Mouse (Mus musculus) lung, embryonic 15.5 days (tissue): ENCODE measurements around the gene Runx2. TPM values are rescaled to one million over a fixed set of nuclear protein-coding genes. Genes with fewer than 3 reads are reported as not detected.

ENCODE experiments used
- ATAC-seq: fragments of 200-750 bp; cut with Nextera tagmentation; 2 replicates; pipeline ENCODE4 v1.8.0; 2017; ENCODE audit warnings: moderate number of reproducible peaks, borderline replicate concordance; ENCODE audit not compliant: low FRiP score, low TSS enrichment; ENCODE audit errors: extremely low read depth
- H3K27ac ChIP-seq: fragments of 300-500 bp; sonication (generic); 2 replicates; pipeline ENCODE4 v1.5.1; 2015; ENCODE audit warnings: moderate library complexity, mild to moderate bottlenecking, inconsistent platforms
- H3K27me3 ChIP-seq: fragments of 300-500 bp; sonication (generic); 2 replicates; pipeline ENCODE4 v1.6.1; 2015; ENCODE audit warnings: inconsistent platforms
- H3K36me3 ChIP-seq: fragments of 300-500 bp; sonication (generic); 2 replicates; pipeline ENCODE4 v1.6.1; 2015; ENCODE audit warnings: inconsistent platforms
- H3K4me1 ChIP-seq: fragments of 300-500 bp; sonication (generic); 2 replicates; pipeline ENCODE4 v1.6.1; 2015; ENCODE audit warnings: inconsistent platforms
- H3K4me2 ChIP-seq: fragments of 300-500 bp; sonication (generic); 2 replicates; pipeline ENCODE4 v1.6.1; 2015; ENCODE audit warnings: inconsistent platforms, mild to moderate bottlenecking, moderate library complexity
- H3K4me3 ChIP-seq: fragments of 300-500 bp; sonication (generic); 2 replicates; pipeline ENCODE4 v1.5.1; 2015; ENCODE audit warnings: mild to moderate bottlenecking, inconsistent platforms
- H3K9ac ChIP-seq: fragments of 300-500 bp; sonication (generic); 2 replicates; pipeline ENCODE4 v1.6.1; 2015; ENCODE audit warnings: inconsistent platforms
- H3K9me3 ChIP-seq: fragments of 300-500 bp; sonication (generic); 2 replicates; pipeline ENCODE4 v1.6.1; 2016; ENCODE audit warnings: inconsistent platforms
- WGBS: fragments of 180-500 bp; shearing (Covaris S2); methylation state at CpG from one replicate; pipeline ENCODE4 v1.1.7; 2015; 5-methylcytosine and 5-hydroxymethylcytosine counted together
- polyA plus RNA-seq: library from polyadenylated mRNA; unstranded; fragments of >200 nt; fragmentation: Nextera tagmentation; extraction: Ambion mirVana; gene quantifications from 2 replicates; pipeline ENCODE4 v1.2.1, GENCODE M21; 2015

Runx2 gene
- polyA plus RNA-seq, 1 experiment from 2014 or later, result 0.80 TPM

GRCm38 (mm10) chr17:44540699-44541098 is 273.9 kb downstream of the Runx2 start:
- Histone ChIP-seq H3K4me2 (no peak overlapping the region), H3K4me3 (no peak overlapping the region), H3K27ac (no peak overlapping the region), H3K4me1 (no peaks in the 10 kb centered on the region), H3K9me3 (no peaks in the 10 kb centered on the region), H3K36me3 (no peaks in the 10 kb centered on the region), H3K27me3 (peaks cover 42% of the 10 kb centered on the region), H3K9ac (no peak overlapping the region)
- 43% methylated on average over 5 of the region's 5 CpGs for WGBS
- ATAC-seq, result no peak

- Histone ChIP-seq H3K4me1 (no peaks in the 10 kb centered on the region), H3K36me3 (no peaks in the 10 kb centered on the region), H3K27me3 (peaks cover 33% of the 10 kb centered on the region), H3K9me3 (no peaks in the 10 kb centered on the region), H3K27ac (no peak overlapping the region), H3K4me2 (no peak overlapping the region), H3K9ac (no peak overlapping the region), H3K4me3 (no peak overlapping the region)
- WGBS, result 39% methylated on average over 11 of the region's 11 CpGs
- ATAC-seq, result no peak
These were observed 275.7 kb downstream of the Runx2 start for GRCm38 (mm10) chr17:44538921-44539320.

- Histone ChIP-seq H3K27me3 (no peaks in the 10 kb centered on the region), H3K4me3 (no peak overlapping the region), H3K9me3 (no peaks in the 10 kb centered on the region), H3K4me1 (0 out of 2 replicates have a peak, but pooled peaks cover 6% of the 10 kb centered on the region), H3K36me3 (no peaks in the 10 kb centered on the region), H3K4me2 (no peak overlapping the region), H3K9ac (no peak overlapping the region), H3K27ac (no peak overlapping the region)
- no peak for ATAC-seq
- 74% methylated on average over 6 of the region's 6 CpGs for WGBS
These were observed 284.6 kb downstream of the Runx2 start for GRCm38 (mm10) chr17:44530000-44530399.

- ATAC-seq, result no peak
- no peak overlapping the region for H3K4me3 ChIP-seq
- WGBS, result 26% methylated on average over 4 of the region's 4 CpGs
- H3K4me2 ChIP-seq, result no peak overlapping the region
- no peaks in the 10 kb centered on the region for H3K36me3 ChIP-seq
- no peak overlapping the region for H3K9ac ChIP-seq
- no peak overlapping the region for H3K27ac ChIP-seq
- no peaks in the 10 kb centered on the region for H3K27me3 ChIP-seq
- no peaks in the 10 kb centered on the region for H3K9me3 ChIP-seq
- 0 out of 2 replicates have a peak, but pooled peaks cover 6% of the 10 kb centered on the region for H3K4me1 ChIP-seq
These were observed 286.0 kb downstream of the Runx2 start for GRCm38 (mm10) chr17:44528617-44529016.

GRCm38 (mm10) chr17:44524146-44524545 is 290.5 kb downstream of the Runx2 start:
- 0 out of 2 replicates have a peak, but pooled peaks cover 6% of the 10 kb centered on the region for H3K4me1 ChIP-seq
- no peaks in the 10 kb centered on the region for H3K36me3 ChIP-seq
- H3K9me3 ChIP-seq, result no peaks in the 10 kb centered on the region
- H3K4me3 ChIP-seq, result no peak overlapping the region
- ATAC-seq, result no peak
- H3K27me3 ChIP-seq, result no peaks in the 10 kb centered on the region
- H3K27ac ChIP-seq, result no peak overlapping the region
- no peak overlapping the region for H3K9ac ChIP-seq
- no peak overlapping the region for H3K4me2 ChIP-seq
- 53% methylated on average over 1 of the region's 1 CpGs for WGBS

GRCm38 (mm10) chr17:44522906-44523305 is 291.7 kb downstream of the Runx2 start:
- Histone ChIP-seq H3K27ac (no peak overlapping the region), H3K36me3 (no peaks in the 10 kb centered on the region), H3K4me1 (no peaks in the 10 kb centered on the region), H3K9ac (no peak overlapping the region), H3K27me3 (no peaks in the 10 kb centered on the region), H3K9me3 (no peaks in the 10 kb centered on the region), H3K4me2 (no peak overlapping the region), H3K4me3 (no peak overlapping the region)
- ATAC-seq, result no peak
- 27% methylated on average over 5 of the region's 5 CpGs for WGBS

GRCm38 (mm10) chr17:44520122-44521075 is 294.2 kb downstream of the Runx2 start:
- no peak; the same call in 1 of the 2 replicates for ATAC-seq
- H3K9me3 ChIP-seq, result no peaks in the 10 kb centered on the region
- H3K4me1 ChIP-seq, result no peaks in the 10 kb centered on the region
- no peaks in the 10 kb centered on the region for H3K36me3 ChIP-seq
- H3K27ac ChIP-seq, result no peak overlapping the region
- no peak overlapping the region for H3K9ac ChIP-seq
- H3K4me2 ChIP-seq, result no peak overlapping the region
- no peak overlapping the region for H3K4me3 ChIP-seq
- H3K27me3 ChIP-seq, result no peaks in the 10 kb centered on the region
- WGBS, result 66% methylated on average over 11 of the region's 11 CpGs

GRCm38 (mm10) chr17:44519356-44519755 is 295.2 kb downstream of the Runx2 start:
- Histone ChIP-seq H3K9ac (no peak overlapping the region), H3K4me2 (no peak overlapping the region), H3K4me1 (no peaks in the 10 kb centered on the region), H3K36me3 (no peaks in the 10 kb centered on the region), H3K27ac (no peak overlapping the region), H3K4me3 (no peak overlapping the region), H3K27me3 (no peaks in the 10 kb centered on the region), H3K9me3 (no peaks in the 10 kb centered on the region)
- WGBS, result 65% methylated on average over 3 of the region's 3 CpGs
- no peak for ATAC-seq

- H3K4me1 ChIP-seq, result no peaks in the 10 kb centered on the region
- no peak overlapping the region for H3K4me3 ChIP-seq
- H3K27me3 ChIP-seq, result no peaks in the 10 kb centered on the region
- no peak for ATAC-seq
- no peak overlapping the region for H3K27ac ChIP-seq
- H3K4me2 ChIP-seq, result no peak overlapping the region
- no peaks in the 10 kb centered on the region for H3K9me3 ChIP-seq
- H3K36me3 ChIP-seq, result no peaks in the 10 kb centered on the region
- no peak overlapping the region for H3K9ac ChIP-seq
- 89% methylated on average over 6 of the region's 6 CpGs for WGBS
These were observed 296.4 kb downstream of the Runx2 start for GRCm38 (mm10) chr17:44518156-44518555.

- ATAC-seq, result no peak
- Histone ChIP-seq H3K27me3 (no peaks in the 10 kb centered on the region), H3K27ac (no peak overlapping the region), H3K4me2 (no peak overlapping the region), H3K4me1 (no peaks in the 10 kb centered on the region), H3K4me3 (no peak overlapping the region), H3K9ac (no peak overlapping the region), H3K9me3 (no peaks in the 10 kb centered on the region), H3K36me3 (no peaks in the 10 kb centered on the region)
- WGBS, result 51% methylated on average over 7 of the region's 7 CpGs
These were observed 306.3 kb downstream of the Runx2 start for GRCm38 (mm10) chr17:44508198-44508715.

- H3K27me3 ChIP-seq, result no peaks in the 10 kb centered on the region
- H3K9ac ChIP-seq, result no peak overlapping the region
- H3K27ac ChIP-seq, result no peak overlapping the region
- H3K4me3 ChIP-seq, result no peak overlapping the region
- ATAC-seq, result no peak
- 76% methylated on average over 3 of the region's 3 CpGs for WGBS
- no peak overlapping the region for H3K4me2 ChIP-seq
- H3K36me3 ChIP-seq, result no peaks in the 10 kb centered on the region
- H3K9me3 ChIP-seq, result no peaks in the 10 kb centered on the region
- no peaks in the 10 kb centered on the region for H3K4me1 ChIP-seq
These were observed 306.9 kb downstream of the Runx2 start for GRCm38 (mm10) chr17:44507741-44508140.

- H3K9me3 ChIP-seq, result no peaks in the 10 kb centered on the region
These were observed 308.1 kb downstream of the Runx2 start for GRCm38 (mm10) chr17:44506524-44506923.

More at GRCm38 (mm10) chr17:44506524-44506923, 308.1 kb downstream of the Runx2 start:
- WGBS, result 84% methylated on average over 3 of the region's 3 CpGs
- no peak overlapping the region for H3K4me2 ChIP-seq
- no peaks in the 10 kb centered on the region for H3K27me3 ChIP-seq
- ATAC-seq, result no peak
- H3K4me1 ChIP-seq, result no peaks in the 10 kb centered on the region
- no peak overlapping the region for H3K27ac ChIP-seq
- H3K9ac ChIP-seq, result no peak overlapping the region
- H3K4me3 ChIP-seq, result no peak overlapping the region
- H3K36me3 ChIP-seq, result no peaks in the 10 kb centered on the region
